Mouse (Mus musculus) myocyte (in vitro differentiated cells): Measurements from ENCODE around the gene Catspere2. TPM values are rescaled to one million over a fixed set of nuclear protein-coding genes. Genes with fewer than 3 reads are reported as not detected.
A peak's percentile ranks its signal among the peaks of the same experiment; 100 is the strongest.

Source experiments
- H3K27me3 ChIP-seq: one replicate; pipeline ENCODE4 v1.6.1; 2011; ENCODE audit not compliant: control insufficient read depth, insufficient read depth, insufficient read length
- H3K36me3 ChIP-seq: one replicate; pipeline ENCODE4 v1.6.1; 2011; ENCODE audit not compliant: control insufficient read depth, insufficient read depth
- H3K4me2 ChIP-seq: one replicate; pipeline ENCODE4 v1.6.1; 2011; ENCODE audit warnings: low read depth, control low read depth
- H3K4me3 ChIP-seq: one replicate; pipeline ENCODE4 v1.5.1; 2011; ENCODE audit warnings: mild to moderate bottlenecking, control low read depth, moderate library complexity
- H3K79me2 ChIP-seq: one replicate; pipeline ENCODE4 v1.6.1; 2011; ENCODE audit not compliant: control insufficient read depth, insufficient read depth
- H3ac ChIP-seq: one replicate; pipeline ENCODE4 v1.6.1; 2011; ENCODE audit not compliant: control insufficient read depth, insufficient read length
- CEBPB ChIP-seq: IDR thresholded peaks from 2 replicates; pipeline ENCODE4 v1.6.1; 2011; ENCODE audit warnings: mild to moderate bottlenecking, moderate library complexity; ENCODE audit not compliant: poor library complexity, insufficient read depth, severe bottlenecking
- E2F4 ChIP-seq: IDR thresholded peaks from one replicate; pipeline ENCODE4 v1.6.1; 2011; ENCODE audit warnings: mild to moderate bottlenecking, control low read depth, moderate library complexity; ENCODE audit not compliant: insufficient read depth
- MAX ChIP-seq: IDR thresholded peaks from one replicate; pipeline ENCODE4 v1.6.1; 2011; ENCODE audit warnings: low read depth, mild to moderate bottlenecking, control low read depth
- MYOD1 ChIP-seq, 3 experiments: IDR thresholded peaks; one replicate each; pipeline ENCODE4 v1.6.1; 2011; ENCODE audit warnings: control low read depth in 2 of 3, low read depth in 2 of 3, mild to moderate bottlenecking in 2 of 3, moderate library complexity in 1 of 3; ENCODE audit not compliant: insufficient read length in 2 of 3, control insufficient read depth in 1 of 3
- MYOG ChIP-seq, 3 experiments: IDR thresholded peaks; one replicate each; pipeline ENCODE4 v1.6.1; 2011; ENCODE audit warnings: control low read depth in 2 of 3, low read depth in 2 of 3, mild to moderate bottlenecking in 2 of 3; ENCODE audit not compliant: insufficient read length in 2 of 3, control insufficient read depth in 1 of 3, insufficient read depth in 1 of 3
- POLR2A ChIP-seq: IDR thresholded peaks from one replicate; pipeline ENCODE4 v1.6.1; 2011; ENCODE audit warnings: low read depth, mild to moderate bottlenecking, control low read depth, moderate library complexity; ENCODE audit not compliant: insufficient read length
- POLR2AphosphoS2 ChIP-seq: IDR thresholded peaks from one replicate; pipeline ENCODE4 v1.6.1; 2011; ENCODE audit warnings: low read depth, control low read depth; ENCODE audit not compliant: insufficient read length
- REST ChIP-seq: IDR thresholded peaks from one replicate; pipeline ENCODE4 v1.6.1; 2011; ENCODE audit warnings: mild to moderate bottlenecking, control low read depth, moderate library complexity; ENCODE audit not compliant: insufficient read depth, insufficient read length
- SRF ChIP-seq: IDR thresholded peaks from one replicate; pipeline ENCODE4 v1.6.1; 2011; ENCODE audit warnings: low read depth; ENCODE audit not compliant: control insufficient read depth, insufficient read length
- TCF12 ChIP-seq: IDR thresholded peaks from one replicate; pipeline ENCODE4 v1.6.1; 2011; ENCODE audit warnings: mild to moderate bottlenecking, control low read depth; ENCODE audit not compliant: poor library complexity, insufficient read depth, severe bottlenecking
- TCF3 ChIP-seq: IDR thresholded peaks from one replicate; pipeline ENCODE4 v1.6.1; 2011; ENCODE audit warnings: low read depth, control low read depth; ENCODE audit not compliant: insufficient read length
- USF1 ChIP-seq: IDR thresholded peaks from one replicate; pipeline ENCODE4 v1.6.1; 2011; ENCODE audit warnings: low read depth, mild to moderate bottlenecking, control low read depth, moderate library complexity
- polyA plus RNA-seq: library from polyadenylated mRNA; unstranded; fragments of >200 nt; fragmentation: generic; extraction: Trizol; gene quantifications from one replicate; pipeline ENCODE4 v1.2.1, GENCODE M21; 2012; ENCODE audit warnings: missing spikeins

The Catspere2 gene
- polyA plus RNA-seq, 1 experiment, result 0.11 TPM

- H3K79me2 ChIP-seq, result peaks cover 44% of the 10 kb centered on the region
- no peak overlapping the region for H3ac ChIP-seq
- peak overlapping the region; percentile 54 for H3K4me2 ChIP-seq
- H3K27me3 ChIP-seq, result no peaks in the 10 kb centered on the region
- TF ChIP-seq POLR2A, result no peak
- no peak for TF ChIP-seq TCF12
- TF ChIP-seq MYOG (IDR thresholded peaks at IDR 0.05; ENCODE audit: control insufficient read depth in 1 of 3, insufficient read depth in 1 of 3, insufficient read length in 2 of 3, low read depth in 2 of 3), result no peak
- no peak for TF ChIP-seq USF1
- no peak for TF ChIP-seq MYOD1 (IDR thresholded peaks at IDR 0.05; ENCODE audit: control insufficient read depth in 1 of 3, insufficient read length in 2 of 3, low read depth in 2 of 3)
- no peak for TF ChIP-seq REST
- TF ChIP-seq TCF3, result no peak
- TF ChIP-seq SRF, result no peak
- TF ChIP-seq E2F4, result no peak
- no peak for TF ChIP-seq MAX
- no peak for TF ChIP-seq CEBPB
- TF ChIP-seq POLR2AphosphoS2, result no peak
- H3K4me3 ChIP-seq, result no peak overlapping the region
- H3K36me3 ChIP-seq, result no peaks in the 10 kb centered on the region
Observed at GRCm38 (mm10) chr1:178218305-178218704, 235.1 kb downstream of the Catspere2 start.

DNA sequence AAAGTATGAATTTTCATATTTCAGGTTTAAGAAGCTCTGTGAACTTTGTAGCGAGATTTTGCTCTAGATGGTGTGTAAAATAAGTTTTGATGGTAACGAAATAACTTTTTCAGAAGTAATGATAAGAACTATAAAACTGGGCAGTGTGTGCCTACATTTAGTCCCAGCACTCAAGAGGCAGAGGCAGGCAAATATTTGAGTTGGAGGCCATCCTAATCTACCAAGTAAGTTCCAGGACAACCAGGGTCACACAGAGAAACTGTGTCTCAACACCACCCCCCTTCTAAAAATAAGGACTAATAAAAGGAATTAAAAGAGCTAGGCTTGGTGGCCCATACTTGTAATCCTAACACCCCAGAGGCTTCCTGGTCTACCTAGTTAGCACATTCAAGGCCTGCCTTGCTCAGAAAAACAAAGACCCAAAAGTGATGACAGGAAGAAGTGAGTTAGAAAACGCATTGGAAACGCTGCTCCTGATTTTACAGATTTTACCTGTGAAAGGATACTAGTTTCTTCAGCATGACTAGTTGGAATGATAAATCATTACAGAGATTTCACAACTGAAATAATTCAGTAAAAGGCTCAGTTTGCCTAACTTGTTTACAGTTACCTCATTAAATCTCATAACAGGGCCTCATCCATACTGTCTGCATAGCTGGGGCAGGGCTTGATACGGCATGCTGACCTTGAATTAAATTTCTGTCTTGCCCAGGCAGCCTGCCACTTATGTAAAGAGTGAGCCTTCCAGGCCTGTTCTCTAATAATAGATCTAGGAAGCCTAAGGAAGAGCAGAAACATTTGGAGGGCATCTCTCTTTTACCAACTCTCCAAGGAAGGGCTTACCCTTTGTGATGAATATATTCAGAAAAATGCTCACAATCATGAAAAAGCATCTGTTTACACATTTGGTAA, 236.2 kb downstream of the Catspere2 start:
- Histone ChIP-seq H3K27me3 (no peaks in the 10 kb centered on the region), H3K4me3 (no peak overlapping the region), H3ac (no peak overlapping the region), H3K36me3 (no peaks in the 10 kb centered on the region), H3K79me2 (peaks cover 51% of the 10 kb centered on the region), H3K4me2 (no peak overlapping the region)
- TF ChIP-seq REST (no peak), MYOD1 (IDR thresholded peaks at IDR 0.05; ENCODE audit: control insufficient read depth in 1 of 3, insufficient read length in 2 of 3, low read depth in 2 of 3) (no peak), TCF3 (no peak), SRF (no peak), TCF12 (no peak), MYOG (IDR thresholded peaks at IDR 0.05; ENCODE audit: control insufficient read depth in 1 of 3, insufficient read depth in 1 of 3, insufficient read length in 2 of 3, low read depth in 2 of 3) (no peak), USF1 (no peak), POLR2AphosphoS2 (no peak), CEBPB (no peak), E2F4 (no peak), POLR2A (no peak), MAX (no peak)

Other genes with a start within 250 kb of the Catspere2 start
- 24.4 TPM for gene Adss, start 186.9 kb upstream of the Catspere2 start, polyA plus RNA-seq
- gene Desi2, start 204.0 kb downstream of the Catspere2 start, polyA plus RNA-seq, result 11.4 TPM